Mouse (Mus musculus) limb, embryonic 12.5 days (tissue): ENCODE measurements around the gene 2300002M23Rik. TPM values are rescaled to one million over a fixed set of nuclear protein-coding genes. Genes with fewer than 3 reads are reported as not detected.

Experiments used
- ATAC-seq: fragments of 200-750 bp; cut with Nextera tagmentation; 2 replicates; pipeline ENCODE4 v1.8.0; 2017; ENCODE audit warnings: low read depth, moderate TSS enrichment; ENCODE audit not compliant: insufficient number of reproducible peaks, insufficient read depth, low FRiP score, low TSS enrichment
- H3K27ac ChIP-seq: fragments of 300-500 bp; sonication (generic); 2 replicates; pipeline ENCODE4 v1.5.1; 2016; ENCODE audit warnings: mild to moderate bottlenecking, moderate library complexity
- H3K27me3 ChIP-seq: fragments of 300-500 bp; sonication (generic); 2 replicates; pipeline ENCODE4 v1.6.1; 2016; ENCODE audit warnings: mild to moderate bottlenecking, moderate library complexity
- H3K36me3 ChIP-seq: fragments of 300-500 bp; sonication (generic); 2 replicates; pipeline ENCODE4 v1.6.1; 2016; ENCODE audit warnings: mild to moderate bottlenecking, moderate library complexity
- H3K4me1 ChIP-seq: fragments of 300-500 bp; sonication (generic); replicated peaks from 2 replicates; pipeline ENCODE4 v1.6.1; 2016
- H3K4me2 ChIP-seq: fragments of 300-500 bp; sonication (generic); 2 replicates; pipeline ENCODE4 v1.6.1; 2016; ENCODE audit warnings: mild to moderate bottlenecking, moderate library complexity
- H3K4me3 ChIP-seq: fragments of 300-500 bp; sonication (generic); replicated peaks from 2 replicates; pipeline ENCODE4 v1.5.1; 2016; ENCODE audit warnings: mild to moderate bottlenecking
- H3K9ac ChIP-seq: fragments of 300-500 bp; sonication (generic); replicated peaks from 2 replicates; pipeline ENCODE4 v1.6.1; 2016; ENCODE audit warnings: mild to moderate bottlenecking, moderate library complexity
- H3K9me3 ChIP-seq: fragments of 300-500 bp; sonication (generic); 2 replicates; pipeline ENCODE4 v1.6.1; 2016; ENCODE audit warnings: mild to moderate bottlenecking, moderate library complexity
- WGBS: fragments of 180-500 bp; shearing (Covaris S2); methylation state at CpG from one replicate; pipeline ENCODE4 v1.1.7; 2016; 5-methylcytosine and 5-hydroxymethylcytosine counted together
- polyA plus RNA-seq: library from polyadenylated mRNA; unstranded; fragments of >200 nt; fragmentation: Nextera tagmentation; extraction: Ambion mirVana; gene quantifications from 2 replicates; pipeline ENCODE4 v1.2.1, GENCODE M21; 2016

Gene 2300002M23Rik
- polyA plus RNA-seq, 1 experiment from 2014 or later: not detected

DNA sequence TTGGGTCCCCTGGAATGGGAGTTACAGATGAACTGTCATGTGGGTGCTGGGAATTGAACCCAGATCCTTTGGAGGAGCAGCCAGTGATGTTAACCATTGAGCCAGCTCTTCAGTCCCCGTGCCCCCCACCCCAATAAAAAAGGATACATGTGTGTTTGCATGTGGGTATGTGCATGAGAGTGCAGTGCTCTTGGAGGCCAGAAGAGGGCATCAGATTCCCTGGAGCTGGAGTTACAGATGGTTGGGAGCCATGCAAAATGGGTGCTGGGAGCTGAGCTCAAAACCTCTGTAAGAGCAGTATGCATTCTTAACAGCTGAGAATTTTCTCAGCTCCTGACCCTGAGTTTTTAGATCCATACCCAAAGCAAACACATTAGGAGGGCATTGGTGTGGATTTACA lies 20.0 kb downstream of the 2300002M23Rik start:
- Histone ChIP-seq H3K27ac (no peak overlapping the region), H3K4me1 (no peaks in the 10 kb centered on the region), H3K9ac (no peak overlapping the region), H3K27me3 (0 out of 2 replicates have a peak, but pooled peaks cover 8% of the 10 kb centered on the region), H3K9me3 (no peaks in the 10 kb centered on the region), H3K36me3 (no peaks in the 10 kb centered on the region), H3K4me3 (no peak overlapping the region), H3K4me2 (no peak overlapping the region)
- WGBS: 83% methylated on average over 1 of the region's 1 CpGs
- no peak for ATAC-seq

DNA sequence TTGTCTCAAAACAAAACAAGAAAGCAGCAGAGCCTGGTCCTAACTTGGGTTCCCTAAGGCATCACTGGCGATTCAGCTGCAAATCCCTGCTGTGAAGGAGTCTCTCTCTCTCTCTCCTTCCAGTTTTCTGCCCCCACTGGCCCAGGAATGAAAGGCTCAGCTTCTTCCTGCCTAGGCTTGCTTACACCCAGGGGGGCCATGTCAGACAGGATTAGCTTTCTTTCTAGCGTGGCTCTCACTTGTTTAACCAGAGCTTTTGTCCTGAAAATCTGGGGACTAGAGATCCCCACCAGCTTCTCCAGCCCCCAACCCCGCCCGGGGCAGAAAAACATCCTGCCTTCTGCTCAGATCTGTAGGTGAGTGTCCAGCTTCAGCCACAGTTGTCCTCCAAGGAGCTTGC lies 21.1 kb downstream of the 2300002M23Rik start:
- Histone ChIP-seq H3K9me3 (no peaks in the 10 kb centered on the region), H3K36me3 (no peaks in the 10 kb centered on the region), H3K9ac (no peak overlapping the region), H3K4me1 (no peaks in the 10 kb centered on the region), H3K27me3 (0 out of 2 replicates have a peak, but pooled peaks cover 8% of the 10 kb centered on the region), H3K4me3 (no peak overlapping the region), H3K4me2 (no peak overlapping the region), H3K27ac (no peak overlapping the region)
- 28% methylated on average over 4 of the region's 4 CpGs for whole genome bisulfite sequencing
- ATAC-seq: no peak

DNA sequence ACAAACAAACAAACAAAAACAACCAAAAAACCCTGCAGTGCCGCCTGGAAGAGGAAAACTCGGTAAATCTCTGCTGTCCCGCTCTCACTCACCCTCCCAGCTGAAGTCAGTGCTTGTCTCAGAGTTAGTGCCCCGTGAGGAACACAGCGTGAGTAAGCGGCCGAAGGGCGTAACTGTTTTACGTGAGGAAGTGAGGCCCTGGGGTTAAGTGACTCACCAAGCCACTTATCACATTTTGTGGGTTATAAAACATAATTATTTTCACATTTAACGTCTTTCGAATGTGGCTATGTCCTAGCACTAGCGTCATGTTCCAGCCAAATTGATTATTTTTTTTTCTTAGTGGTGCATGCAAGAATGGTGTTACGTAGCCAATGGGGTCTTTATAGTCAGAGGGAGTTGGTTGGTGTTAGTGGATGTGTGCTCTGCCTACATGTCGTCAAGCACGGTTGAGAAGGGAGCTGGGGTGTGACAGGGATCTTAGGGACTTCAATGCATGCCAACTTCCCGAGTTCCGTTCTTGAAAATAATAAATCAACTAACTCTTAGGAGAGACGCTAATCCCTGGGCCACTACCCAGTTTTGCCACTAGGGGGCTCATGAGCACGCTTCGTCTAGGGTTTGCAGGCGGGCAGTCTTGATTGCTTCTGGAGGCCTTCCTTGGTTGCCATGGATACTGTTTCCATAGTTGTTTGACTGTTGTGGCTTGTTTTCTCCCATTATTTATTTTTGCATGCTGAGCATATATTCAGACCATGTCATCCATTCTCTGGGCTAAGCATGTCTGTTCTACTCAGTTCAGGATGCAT lies 23.4 kb downstream of the 2300002M23Rik start:
- WGBS: 35% methylated on average over 21 of the region's 21 CpGs
- no peaks in the 10 kb centered on the region for H3K4me1 ChIP-seq
- no peaks in the 10 kb centered on the region for H3K36me3 ChIP-seq
- no peak overlapping the region for H3K27ac ChIP-seq
- no peak overlapping the region for H3K4me3 ChIP-seq
- H3K9me3 ChIP-seq: no peaks in the 10 kb centered on the region
- peak; percentile 79; the same call in 1 of the 2 replicates for ATAC-seq
- H3K9ac ChIP-seq: no peak overlapping the region
- H3K4me2 ChIP-seq: peak overlapping the region; percentile 32
- peaks cover 8% of the 10 kb centered on the region; the same call in 1 of the 2 replicates for H3K27me3 ChIP-seq

DNA sequence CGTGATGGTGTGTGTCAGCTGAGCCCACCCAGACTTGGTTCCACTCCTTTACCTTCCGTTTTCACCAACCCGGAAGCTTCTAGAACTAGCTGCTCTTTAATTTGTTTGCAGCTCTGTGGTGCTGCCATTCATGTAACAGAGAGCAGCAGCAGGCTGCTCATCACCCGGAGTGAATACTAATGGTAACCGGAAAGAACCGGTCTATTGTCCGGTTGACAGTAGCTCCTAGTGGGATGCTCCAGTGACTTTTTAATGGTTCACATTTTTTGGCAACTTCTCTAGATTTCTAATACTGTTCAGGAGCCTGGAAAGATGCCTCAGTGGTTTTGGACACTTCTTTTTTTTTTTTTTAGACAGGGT lies 23.9 kb downstream of the 2300002M23Rik start:
- peaks cover 5% of the 10 kb centered on the region; the same call in 1 of the 2 replicates for H3K27me3 ChIP-seq
- 0 out of 2 replicates have a peak, but pooled peaks cover 1% of the 10 kb centered on the region for H3K9me3 ChIP-seq
- no peak overlapping the region for H3K9ac ChIP-seq
- no peak overlapping the region for H3K4me3 ChIP-seq
- H3K36me3 ChIP-seq: no peaks in the 10 kb centered on the region
- WGBS: 94% methylated on average over 7 of the region's 7 CpGs
- no peak for ATAC-seq
- no peak overlapping the region for H3K27ac ChIP-seq
- no peak overlapping the region for H3K4me2 ChIP-seq
- no peaks in the 10 kb centered on the region for H3K4me1 ChIP-seq

DNA sequence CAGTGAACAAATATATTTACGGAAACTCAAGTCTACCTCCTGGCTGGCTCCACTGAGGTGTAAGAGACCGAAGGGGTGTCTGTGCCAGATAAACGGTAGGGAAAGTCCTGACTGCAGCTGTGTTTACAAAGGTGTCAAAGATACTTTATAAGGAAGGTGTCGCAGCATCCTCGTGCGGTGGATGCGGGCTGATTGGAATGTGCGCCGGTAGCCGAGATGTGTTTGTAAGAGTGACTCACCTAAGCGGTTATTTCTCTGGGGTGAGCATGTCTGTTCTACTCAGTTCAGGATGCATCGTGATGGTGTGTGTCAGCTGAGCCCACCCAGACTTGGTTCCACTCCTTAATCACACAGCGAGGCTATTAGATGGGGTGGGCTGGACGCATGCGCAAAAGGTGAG lies 24.5 kb downstream of the 2300002M23Rik start:
- H3K4me1 ChIP-seq: no peaks in the 10 kb centered on the region
- no peak overlapping the region for H3K4me3 ChIP-seq
- no peak for ATAC-seq
- H3K27ac ChIP-seq: no peak overlapping the region
- 89% methylated on average over 15 of the region's 15 CpGs for WGBS
- no peak overlapping the region for H3K4me2 ChIP-seq
- peaks cover 5% of the 10 kb centered on the region; the same call in 1 of the 2 replicates for H3K27me3 ChIP-seq
- H3K9me3 ChIP-seq: 0 out of 2 replicates have a peak, but pooled peaks cover 3% of the 10 kb centered on the region
- H3K9ac ChIP-seq: no peak overlapping the region
- no peaks in the 10 kb centered on the region for H3K36me3 ChIP-seq

DNA sequence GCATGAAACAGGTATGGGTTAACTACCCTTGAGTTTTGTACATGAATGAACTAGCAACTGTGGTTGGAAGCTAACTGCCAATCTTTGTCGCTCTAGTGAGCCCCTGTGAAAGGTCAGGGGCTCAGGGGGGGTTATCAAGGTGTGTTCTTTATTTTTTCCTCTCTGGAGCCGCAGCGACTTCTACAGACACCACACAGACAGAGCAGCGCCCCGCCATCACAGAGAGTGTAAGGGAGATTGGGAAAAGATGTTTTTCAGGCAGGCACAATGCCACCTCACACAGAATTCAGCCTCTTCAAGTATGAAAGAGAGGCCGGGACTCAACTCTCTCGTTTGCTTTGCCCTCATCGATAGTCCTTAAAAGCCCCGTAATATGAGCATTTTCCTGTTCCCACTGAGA lies 24.9 kb downstream of the 2300002M23Rik start:
- H3K4me3 ChIP-seq: no peak overlapping the region
- H3K27me3 ChIP-seq: peaks cover 5% of the 10 kb centered on the region; the same call in 1 of the 2 replicates
- 0 out of 2 replicates have a peak, but pooled peaks cover 6% of the 10 kb centered on the region for H3K9me3 ChIP-seq
- no peaks in the 10 kb centered on the region for H3K4me1 ChIP-seq
- ATAC-seq: no peak
- no peak overlapping the region for H3K9ac ChIP-seq
- no peaks in the 10 kb centered on the region for H3K36me3 ChIP-seq
- no peak overlapping the region for H3K27ac ChIP-seq
- WGBS: 80% methylated on average over 9 of the region's 9 CpGs
- H3K4me2 ChIP-seq: no peak overlapping the region

DNA sequence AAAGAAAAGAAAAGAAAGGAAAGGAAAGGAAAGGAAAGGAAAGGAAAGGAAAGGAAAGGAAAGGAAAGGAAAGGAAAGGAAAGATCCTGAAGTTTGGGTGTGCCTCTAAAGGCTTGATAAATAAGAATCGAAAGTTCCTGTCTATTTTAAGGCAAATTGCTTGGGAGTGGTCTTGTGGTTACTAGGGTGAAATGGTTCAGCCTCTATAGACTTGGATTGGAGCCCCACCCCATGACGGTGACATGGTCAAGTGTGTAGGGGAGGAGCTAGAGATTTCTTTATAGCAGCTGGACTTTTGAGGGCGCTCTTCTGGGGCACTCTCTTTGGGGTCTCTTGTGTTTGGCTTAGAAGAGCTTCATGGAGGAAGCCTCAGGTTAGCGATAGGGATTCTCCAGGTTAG lies 26.5 kb downstream of the 2300002M23Rik start:
- WGBS: 44% methylated on average over 4 of the region's 4 CpGs
- no peak for ATAC-seq
- Histone ChIP-seq H3K4me1 (no peaks in the 10 kb centered on the region), H3K9ac (no peak overlapping the region), H3K36me3 (no peaks in the 10 kb centered on the region), H3K27ac (no peak overlapping the region), H3K9me3 (peaks cover 6% of the 10 kb centered on the region; the same call in 1 of the 2 replicates), H3K27me3 (peaks cover 5% of the 10 kb centered on the region; the same call in 1 of the 2 replicates), H3K4me2 (no peak overlapping the region), H3K4me3 (no peak overlapping the region)

DNA sequence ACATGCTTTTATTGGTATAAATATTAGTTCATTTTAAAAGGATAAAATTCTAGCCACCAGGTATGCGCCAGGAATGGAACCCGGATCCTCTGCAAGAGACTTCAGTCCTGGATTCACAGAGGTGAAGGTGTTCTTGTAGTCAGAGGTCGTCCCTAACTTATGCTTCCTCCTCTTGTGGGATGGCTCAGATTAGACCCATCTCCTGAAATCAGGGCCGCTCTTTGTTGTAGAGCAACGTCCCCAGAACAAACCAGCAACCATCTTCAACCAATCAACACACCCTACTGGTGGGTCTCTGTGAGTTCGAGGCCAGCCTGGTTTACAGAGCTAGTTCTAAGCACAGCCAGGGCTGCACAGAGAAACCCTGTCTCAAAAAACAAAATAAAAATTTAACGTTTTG lies 27.2 kb downstream of the 2300002M23Rik start:
- Histone ChIP-seq H3K4me3 (no peak overlapping the region), H3K27me3 (peaks cover 5% of the 10 kb centered on the region; the same call in 1 of the 2 replicates), H3K9me3 (peaks cover 6% of the 10 kb centered on the region; the same call in 1 of the 2 replicates), H3K4me1 (no peaks in the 10 kb centered on the region), H3K27ac (no peak overlapping the region), H3K36me3 (no peaks in the 10 kb centered on the region), H3K9ac (no peak overlapping the region), H3K4me2 (no peak overlapping the region)
- no peak for ATAC-seq
- WGBS: 84% methylated on average over 7 of the region's 7 CpGs

DNA sequence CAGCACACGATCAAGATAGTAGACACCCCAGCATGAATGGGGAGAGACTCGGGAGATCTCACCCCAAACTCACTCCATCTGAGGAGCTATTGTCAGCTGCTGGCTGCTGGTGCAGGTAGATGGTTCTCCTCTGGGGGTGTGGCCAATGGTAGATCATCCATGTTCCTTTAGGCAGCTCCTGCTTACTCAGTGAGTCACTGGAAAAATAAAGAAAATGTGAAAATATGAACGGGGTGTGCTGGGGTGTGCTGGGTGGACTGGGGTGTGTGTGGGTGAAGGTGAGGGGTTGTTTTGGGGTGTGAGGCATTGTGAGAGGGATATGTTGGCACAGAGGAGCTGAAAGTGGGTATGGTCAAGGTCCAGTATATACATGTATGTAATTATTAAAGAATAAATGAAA lies 30.1 kb downstream of the 2300002M23Rik start:
- 94% methylated on average over 3 of the region's 3 CpGs for WGBS
- no peak for ATAC-seq
- H3K4me2 ChIP-seq: no peak overlapping the region
- H3K36me3 ChIP-seq: no peaks in the 10 kb centered on the region
- no peak overlapping the region for H3K9ac ChIP-seq
- H3K9me3 ChIP-seq: peaks cover 6% of the 10 kb centered on the region; the same call in 1 of the 2 replicates
- H3K4me3 ChIP-seq: no peak overlapping the region
- no peak overlapping the region for H3K27ac ChIP-seq
- H3K4me1 ChIP-seq: no peaks in the 10 kb centered on the region
- peaks cover 6% of the 10 kb centered on the region for H3K27me3 ChIP-seq

DNA sequence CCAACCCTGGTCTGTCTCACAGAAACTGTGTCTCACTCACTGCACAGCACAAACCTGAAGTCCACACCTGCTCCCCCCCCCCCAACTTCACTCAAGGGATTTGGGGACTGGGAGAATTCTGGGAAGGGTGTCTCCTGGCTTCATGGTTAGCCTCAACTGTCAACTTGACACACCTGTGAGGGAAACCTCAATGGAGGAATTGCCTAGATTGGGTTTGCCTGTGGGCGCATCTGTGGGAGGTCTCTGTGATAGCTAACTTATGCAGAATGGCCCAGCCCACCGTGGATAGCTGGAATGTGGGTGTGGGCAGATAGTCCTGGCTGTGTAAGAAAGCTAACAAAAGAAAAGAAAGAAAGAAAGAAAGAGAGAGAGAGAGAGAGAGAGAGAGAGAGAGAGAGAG lies 34.0 kb downstream of the 2300002M23Rik start, which contains the start of gene Sfta2:
Gene Sfta2, plus strand, starts transcription at position 301 of the 400 bp plus-strand sequence.
- H3K36me3 ChIP-seq: no peaks in the 10 kb centered on the region
- H3K9ac ChIP-seq: no peak within 1 kb of the TSS
- no peak within 1 kb of the TSS for H3K27ac ChIP-seq
- peaks cover 8% of the 10 kb centered on the region for H3K27me3 ChIP-seq
- H3K4me2 ChIP-seq: no peak within 1 kb of the TSS
- no peak for ATAC-seq
- H3K9me3 ChIP-seq: peaks cover 4% of the 10 kb centered on the region; the same call in 1 of the 2 replicates
- 56% methylated on average over 2 of the region's 2 CpGs for WGBS
- H3K4me1 ChIP-seq: no peaks in the 10 kb centered on the region
- no peak within 1 kb of the TSS for H3K4me3 ChIP-seq

DNA sequence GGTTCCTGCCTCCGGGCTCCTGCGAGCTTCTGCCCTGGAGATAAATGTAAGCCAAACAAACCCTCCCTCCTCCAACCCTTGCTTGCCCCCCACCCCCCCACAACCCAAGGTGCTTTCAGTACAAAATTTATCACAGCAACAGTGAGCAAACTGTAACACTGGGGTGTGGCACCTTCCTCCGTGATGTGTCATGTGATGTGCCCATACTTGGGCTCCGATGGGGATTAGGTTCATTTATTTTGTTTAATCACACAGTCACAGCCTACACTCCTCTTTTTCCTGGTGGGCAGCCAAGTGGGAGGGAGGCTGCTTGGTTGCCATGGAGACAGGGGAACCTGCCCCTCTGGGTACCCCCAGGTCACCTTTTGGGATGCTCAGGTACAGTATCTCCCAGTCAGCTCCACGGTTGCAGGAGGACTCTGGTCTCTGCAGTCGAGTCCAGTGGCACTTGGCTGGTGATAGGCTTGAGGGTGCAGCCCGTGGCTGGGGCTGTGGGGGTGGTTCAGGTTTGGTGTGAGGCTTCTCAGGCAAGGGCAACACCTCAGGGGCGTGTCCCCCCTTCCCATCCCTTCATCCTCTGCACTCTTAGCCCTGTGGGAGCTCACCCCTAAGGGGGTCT lies 34.6 kb downstream of the 2300002M23Rik start:
- no peak overlapping the region for H3K9ac ChIP-seq
- H3K4me3 ChIP-seq: no peak overlapping the region
- peaks cover 5% of the 10 kb centered on the region for H3K9me3 ChIP-seq
- no peak overlapping the region for H3K4me2 ChIP-seq
- no peaks in the 10 kb centered on the region for H3K4me1 ChIP-seq
- H3K27me3 ChIP-seq: peaks cover 8% of the 10 kb centered on the region
- WGBS: 57% methylated on average over 8 of the region's 8 CpGs
- no peaks in the 10 kb centered on the region for H3K36me3 ChIP-seq
- ATAC-seq: no peak
- H3K27ac ChIP-seq: no peak overlapping the region
